Mouse (Mus musculus) intestine, postnatal 0 days (tissue): Measurements from ENCODE around the gene Duoxa1. TPM values are rescaled to one million over a fixed set of nuclear protein-coding genes. Genes with fewer than 3 reads are reported as not detected.

Experiments used
- ATAC-seq: fragments of 200-750 bp; cut with Nextera tagmentation; 2 replicates; pipeline ENCODE4 v1.8.0; 2017; ENCODE audit warnings: mild to moderate bottlenecking, moderate TSS enrichment, moderate library complexity
- H3K27ac ChIP-seq: fragments of 300-500 bp; sonication (generic); 2 replicates; pipeline ENCODE4 v1.5.1; 2014; ENCODE audit warnings: mild to moderate bottlenecking, low read depth, low read length, moderate library complexity
- H3K27me3 ChIP-seq: fragments of 300-500 bp; sonication (generic); replicated peaks from 2 replicates; pipeline ENCODE4 v1.6.1; 2014; ENCODE audit warnings: low read length, mixed read lengths; ENCODE audit not compliant: control insufficient read depth, insufficient read depth
- H3K36me3 ChIP-seq: fragments of 300-500 bp; sonication (generic); 2 replicates; pipeline ENCODE4 v1.6.1; 2014; ENCODE audit warnings: mild to moderate bottlenecking, moderate library complexity; ENCODE audit not compliant: control insufficient read depth, insufficient read depth
- H3K4me1 ChIP-seq: fragments of 300-500 bp; sonication (generic); replicated peaks from 2 replicates; pipeline ENCODE4 v1.6.1; 2014; ENCODE audit warnings: antibody characterized with exemption, low read length, mixed read lengths; ENCODE audit not compliant: control insufficient read depth, insufficient read depth
- H3K4me2 ChIP-seq: fragments of 300-500 bp; sonication (generic); replicated peaks from 2 replicates; pipeline ENCODE4 v1.6.1; 2014; ENCODE audit warnings: low read depth, mild to moderate bottlenecking, moderate library complexity
- H3K4me3 ChIP-seq: fragments of 300-500 bp; sonication (generic); 2 replicates; pipeline ENCODE4 v1.5.1; 2014; ENCODE audit warnings: low read depth, low read length
- H3K9ac ChIP-seq: fragments of 300-500 bp; sonication (generic); 2 replicates; pipeline ENCODE4 v1.6.1; 2014; ENCODE audit warnings: mild to moderate bottlenecking, low read depth, low read length
- H3K9me3 ChIP-seq: fragments of 300-500 bp; sonication (generic); 2 replicates; pipeline ENCODE4 v1.6.1; 2016; ENCODE audit warnings: mixed run types; ENCODE audit not compliant: control insufficient read depth
- CTCF ChIP-seq: sonication (generic); IDR thresholded peaks from 2 replicates; pipeline ENCODE4 v1.5.1; 2016; ENCODE audit warnings: low read depth, mild to moderate bottlenecking, control low read depth, antibody characterized with exemption, moderate library complexity
- WGBS: fragments of 180-500 bp; shearing (Covaris S2); extraction: QIAGEN DNeasy Blood & Tissue Kit; methylation state at CpG from one replicate; pipeline ENCODE4 v1.1.7; 2014; 5-methylcytosine and 5-hydroxymethylcytosine counted together
- polyA plus RNA-seq: library from polyadenylated mRNA; unstranded; fragments of >200 nt; fragmentation: Nextera tagmentation; extraction: Ambion mirVana; gene quantifications from 2 replicates; pipeline ENCODE4 v1.2.1, GENCODE M21; 2015

Duoxa1 gene
- polyA plus RNA-seq, 1 experiment from 2014 or later: not detected

GRCm38 (mm10) chr2:122305097-122305892 lies 8.2 kb downstream of the Duoxa1 start:
- Histone ChIP-seq H3K4me1 (peaks cover 12% of the 10 kb centered on the region; the same call in 1 of the 2 replicates), H3K9ac (no peak overlapping the region), H3K4me2 (no peak overlapping the region), H3K9me3 (no peaks in the 10 kb centered on the region), H3K27me3 (peaks cover 53% of the 10 kb centered on the region), H3K36me3 (no peaks in the 10 kb centered on the region), H3K27ac (no peak overlapping the region), H3K4me3 (no peak overlapping the region)
- ATAC-seq: no peak
- TF ChIP-seq CTCF: no peak
- 85% methylated on average over 16 of the region's 16 CpGs for WGBS

GRCm38 (mm10) chr2:122304544-122304943 lies 9.0 kb downstream of the Duoxa1 start:
- H3K27me3 ChIP-seq: peaks cover 61% of the 10 kb centered on the region
- H3K36me3 ChIP-seq: no peaks in the 10 kb centered on the region
- no peak overlapping the region for H3K27ac ChIP-seq
- no peak overlapping the region for H3K9ac ChIP-seq
- no peaks in the 10 kb centered on the region for H3K9me3 ChIP-seq
- no peak for TF ChIP-seq CTCF
- 87% methylated on average over 6 of the region's 6 CpGs for WGBS
- ATAC-seq: no peak
- peaks cover 12% of the 10 kb centered on the region; the same call in 1 of the 2 replicates for H3K4me1 ChIP-seq
- no peak overlapping the region for H3K4me3 ChIP-seq
- no peak overlapping the region for H3K4me2 ChIP-seq

GRCm38 (mm10) chr2:122302574-122303241 lies 10.8 kb downstream of the Duoxa1 start:
- no peak overlapping the region for H3K4me3 ChIP-seq
- no peak overlapping the region for H3K4me2 ChIP-seq
- H3K27ac ChIP-seq: no peak overlapping the region
- peaks cover 26% of the 10 kb centered on the region for H3K4me1 ChIP-seq
- no peak overlapping the region for H3K9ac ChIP-seq
- H3K36me3 ChIP-seq: no peaks in the 10 kb centered on the region
- WGBS: 10% methylated on average over 9 of the region's 9 CpGs
- no peaks in the 10 kb centered on the region for H3K9me3 ChIP-seq
- peak; percentile 78 for ATAC-seq
- H3K27me3 ChIP-seq: peaks cover 65% of the 10 kb centered on the region
- peak; percentile 71 for TF ChIP-seq CTCF

- Histone ChIP-seq H3K9ac (no peak overlapping the region), H3K4me1 (peaks cover 29% of the 10 kb centered on the region), H3K4me2 (peak overlapping the region; percentile 57), H3K27me3 (peaks cover 71% of the 10 kb centered on the region), H3K9me3 (no peaks in the 10 kb centered on the region), H3K36me3 (no peaks in the 10 kb centered on the region), H3K27ac (no peak overlapping the region), H3K4me3 (peak overlapping the region; percentile 15)
- 14% methylated on average over 23 of the region's 23 CpGs for WGBS
- no peak for ATAC-seq
- TF ChIP-seq CTCF: no peak
Measured at GRCm38 (mm10) chr2:122301921-122302573, 11.5 kb downstream of the Duoxa1 start.

GRCm38 (mm10) chr2:122301081-122301920 lies 12.2 kb downstream of the Duoxa1 start:
- Histone ChIP-seq H3K4me2 (peak overlapping the region; percentile 57), H3K4me1 (peaks cover 29% of the 10 kb centered on the region), H3K9me3 (no peaks in the 10 kb centered on the region), H3K27me3 (peaks cover 73% of the 10 kb centered on the region), H3K9ac (no peak overlapping the region; the same call in 1 of the 2 replicates), H3K27ac (no peak overlapping the region), H3K4me3 (peak overlapping the region; percentile 15), H3K36me3 (no peaks in the 10 kb centered on the region)
- TF ChIP-seq CTCF: peak; percentile 47
- under 1% methylated on average over 47 of the region's 48 CpGs for WGBS
- ATAC-seq: no peak
